Mouse (Mus musculus) limb, embryonic 10.5 days (tissue): ENCODE measurements around the gene Zfp954. TPM values are rescaled to one million over a fixed set of nuclear protein-coding genes. Genes with fewer than 3 reads are reported as not detected.
"Not testable (repeated sequence)": the region's sequence is repeated elsewhere in the genome, so short reads cannot be mapped to it uniquely, and the experiment has no call there.

Experiments used
- DNase-seq: peaks from one replicate; pipeline ENCODE4 v3.0.0-alpha.2; 2017; ENCODE audit warnings: low spot score
- H3K27ac ChIP-seq: fragments of 300-500 bp; sonication (generic); 2 replicates; pipeline ENCODE4 v1.5.1; 2016; ENCODE audit warnings: mild to moderate bottlenecking
- H3K27me3 ChIP-seq: fragments of 300-500 bp; sonication (generic); 2 replicates; pipeline ENCODE4 v1.6.1; 2016; ENCODE audit warnings: low read depth, mild to moderate bottlenecking; ENCODE audit not compliant: poor library complexity, severe bottlenecking
- H3K36me3 ChIP-seq: fragments of 300-500 bp; sonication (generic); 2 replicates; pipeline ENCODE4 v1.6.1; 2016; ENCODE audit warnings: mild to moderate bottlenecking, moderate library complexity
- H3K4me1 ChIP-seq: fragments of 300-500 bp; sonication (generic); 2 replicates; pipeline ENCODE4 v1.6.1; 2016
- H3K4me3 ChIP-seq: fragments of 300-500 bp; sonication (generic); 2 replicates; pipeline ENCODE4 v1.5.1; 2016; ENCODE audit warnings: mild to moderate bottlenecking, moderate library complexity
- H3K9me3 ChIP-seq: fragments of 300-500 bp; sonication (generic); replicated peaks from 2 replicates; pipeline ENCODE4 v1.6.1; 2016; ENCODE audit warnings: mild to moderate bottlenecking
- WGBS: fragments of 180-500 bp; shearing (Covaris S2); methylation state at CpG from one replicate; pipeline ENCODE4 v1.1.7; 2016; 5-methylcytosine and 5-hydroxymethylcytosine counted together
- polyA plus RNA-seq: library from polyadenylated mRNA; unstranded; fragments of >200 nt; fragmentation: Nextera tagmentation; extraction: Ambion mirVana; gene quantifications from 2 replicates; pipeline ENCODE4 v1.2.1, GENCODE M21; 2016

Zfp954 gene
- polyA plus RNA-seq: 11.3 and 13.5 TPM in 2 replicates

GRCm38 (mm10) chr7:7120921-7121601 lies at the start of gene Zfp954:
Gene Zfp954 (minus strand): TSS chr7:7121488.
- Histone ChIP-seq H3K4me3 (peak within 1 kb of the TSS; percentile 69), H3K27ac (peak within 1 kb of the TSS; percentile 80), H3K36me3 (peaks cover 33% of the 10 kb centered on the region), H3K9me3 (no peaks in the 10 kb centered on the region), H3K27me3 (no peaks in the 10 kb centered on the region), H3K4me1 (peaks cover 8% of the 10 kb centered on the region; the same call in 1 of the 2 replicates)
- under 1% methylated on average over 30 of the region's 30 CpGs for WGBS
- peak; percentile 83 for DNase-seq

DNA sequence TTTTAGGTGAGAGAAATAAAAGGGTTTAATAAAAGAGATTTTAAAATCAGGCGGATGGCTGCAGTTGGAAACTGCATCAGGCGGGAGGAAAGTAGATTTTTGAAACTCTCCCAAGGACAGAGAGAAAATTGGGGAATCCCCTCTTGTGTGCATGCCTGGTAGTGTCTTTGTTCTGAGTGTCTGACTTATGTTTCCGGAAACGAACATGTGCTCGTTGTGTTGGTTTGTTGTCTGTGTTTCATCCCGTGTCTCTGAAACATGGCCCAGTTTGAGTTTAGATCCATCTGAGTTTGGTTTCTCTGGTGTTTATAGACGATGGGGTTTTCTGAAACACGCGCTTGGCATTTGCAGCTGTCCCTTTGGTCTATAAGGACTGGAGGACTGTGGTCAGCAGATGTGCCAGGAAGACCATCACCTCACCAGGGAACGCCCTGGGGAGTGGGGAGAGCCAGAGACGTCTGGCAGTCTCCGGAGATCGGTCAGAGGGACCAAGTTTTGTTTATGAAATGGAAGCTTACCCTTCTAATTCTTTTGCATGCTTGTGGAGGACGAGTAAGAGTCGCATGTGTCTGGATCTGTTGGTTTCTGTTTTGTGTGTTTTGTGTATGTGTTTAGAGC lies 24.8 kb upstream of the Zfp954 start:
- 91% methylated on average over 15 of the region's 15 CpGs for WGBS
- Histone ChIP-seq H3K4me1 (no peaks in the 10 kb centered on the region), H3K36me3 (no peaks in the 10 kb centered on the region), H3K9me3 (no peaks in the 10 kb centered on the region; the same call in 1 of the 2 replicates), H3K27me3 (no peaks in the 10 kb centered on the region), H3K4me3 (no peak overlapping the region), H3K27ac (no peak overlapping the region)
- no peak for DNase-seq

- Histone ChIP-seq H3K36me3 (no peaks in the 10 kb centered on the region), H3K27ac (no peak overlapping the region), H3K27me3 (no peaks in the 10 kb centered on the region), H3K4me1 (no peaks in the 10 kb centered on the region), H3K4me3 (no peak overlapping the region), H3K9me3 (no peaks in the 10 kb centered on the region; the same call in 1 of the 2 replicates)
- no peak for DNase-seq
- 90% methylated on average over 1 of the region's 1 CpGs for WGBS
Observed at GRCm38 (mm10) chr7:7144215-7144614, 22.9 kb upstream of the Zfp954 start.

- Histone ChIP-seq H3K4me3 (peak within 1 kb of the TSS; percentile 54), H3K27ac (peak within 1 kb of the TSS; percentile 86), H3K27me3 (no peaks in the 10 kb centered on the region), H3K36me3 (peaks cover 13% of the 10 kb centered on the region; the same call in 1 of the 2 replicates), H3K4me1 (0 out of 2 replicates have a peak, but pooled peaks cover 5% of the 10 kb centered on the region), H3K9me3 (no peaks in the 10 kb centered on the region)
- peak; percentile 75 for DNase-seq
- WGBS: 7% methylated on average over 16 of the region's 16 CpGs
Observed at GRCm38 (mm10) chr7:7136379-7136866, 15.1 kb upstream of the Zfp954 start, which contains the start of gene Zfp773. Gene Zfp773 (minus strand): TSS chr7:7136755.

- H3K27ac ChIP-seq: no peak overlapping the region
- H3K36me3 ChIP-seq: peaks cover 16% of the 10 kb centered on the region; the same call in 1 of the 2 replicates
- 0 out of 2 replicates have a peak, but pooled peaks cover 5% of the 10 kb centered on the region for H3K4me1 ChIP-seq
- 80% methylated on average over 8 of the region's 8 CpGs for WGBS
- no peaks in the 10 kb centered on the region for H3K27me3 ChIP-seq
- DNase-seq: no peak
- no peaks in the 10 kb centered on the region for H3K9me3 ChIP-seq
- no peak overlapping the region for H3K4me3 ChIP-seq
Observed at GRCm38 (mm10) chr7:7132751-7133150, 11.5 kb upstream of the Zfp954 start.

DNA sequence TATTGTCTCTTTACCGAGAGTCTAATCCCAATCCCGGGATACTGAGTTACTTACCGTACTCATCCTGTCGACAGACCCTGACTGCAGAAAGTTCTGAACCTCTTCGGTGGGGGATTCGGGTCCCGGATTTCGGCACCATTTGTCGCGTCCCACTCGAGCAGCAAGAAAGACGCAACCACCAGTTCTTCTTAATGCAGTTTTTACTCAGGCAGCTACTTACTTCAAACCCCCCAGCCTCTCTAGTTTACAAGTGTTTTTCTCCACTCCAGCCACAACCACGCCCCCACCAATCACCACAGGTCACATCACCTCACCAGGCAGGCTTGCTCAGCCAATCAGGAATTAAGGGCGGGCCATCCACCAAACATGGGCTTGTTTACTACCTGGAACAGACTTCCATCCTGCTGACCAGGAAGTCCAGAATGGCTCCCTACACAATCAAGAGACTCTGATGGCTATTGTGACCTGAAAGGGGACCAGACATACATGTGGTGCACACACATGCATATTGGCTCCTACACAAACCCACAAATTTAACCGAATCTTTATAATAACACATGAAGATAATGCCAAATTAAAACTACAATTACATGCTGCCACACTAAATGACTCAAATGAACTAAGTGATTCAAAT lies 9.3 kb upstream of the Zfp954 start:
- DNase-seq, H3K4me1 ChIP-seq, H3K4me3 ChIP-seq, H3K9me3 ChIP-seq, H3K27ac ChIP-seq, H3K27me3 ChIP-seq: not testable (repeated sequence)
- 95% methylated on average over 15 of the region's 15 CpGs for WGBS
- peaks cover 16% of the 10 kb centered on the region; the same call in 1 of the 2 replicates for H3K36me3 ChIP-seq

- peaks cover 28% of the 10 kb centered on the region for H3K36me3 ChIP-seq
- WGBS: 57% methylated on average over 6 of the region's 6 CpGs
- DNase-seq: no peak
- H3K4me1 ChIP-seq: peaks cover 8% of the 10 kb centered on the region; the same call in 1 of the 2 replicates
- H3K27ac ChIP-seq: no peak overlapping the region
- peak overlapping the region; percentile 69 for H3K4me3 ChIP-seq
- H3K9me3 ChIP-seq: no peaks in the 10 kb centered on the region
- no peaks in the 10 kb centered on the region for H3K27me3 ChIP-seq
Observed at GRCm38 (mm10) chr7:7121602-7121980, 303 bp upstream of the Zfp954 start.

DNA sequence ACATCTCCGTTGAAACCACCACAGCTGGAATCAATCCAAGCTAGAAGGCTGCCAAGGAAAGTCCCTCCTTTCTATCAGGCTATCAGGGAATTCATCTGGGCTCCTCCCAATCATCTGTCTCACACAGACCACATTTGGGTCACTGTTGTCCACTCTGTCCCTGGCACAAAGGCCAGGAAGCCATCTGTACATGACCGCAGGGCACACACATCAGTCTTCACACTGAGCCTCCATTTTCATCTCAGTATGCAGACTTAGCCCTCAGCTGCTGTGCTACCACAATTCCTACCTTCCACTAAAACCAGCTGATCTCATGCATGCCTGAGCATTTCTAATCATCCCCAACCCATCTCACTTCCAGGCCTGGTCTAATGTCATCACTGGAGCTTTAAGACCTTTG lies 2.8 kb downstream of the Zfp954 start:
- Histone ChIP-seq H3K9me3 (no peaks in the 10 kb centered on the region), H3K27ac (no peak overlapping the region), H3K36me3 (peaks cover 54% of the 10 kb centered on the region), H3K4me3 (no peak overlapping the region), H3K27me3 (no peaks in the 10 kb centered on the region), H3K4me1 (peaks cover 8% of the 10 kb centered on the region; the same call in 1 of the 2 replicates)
- DNase-seq: no peak
- 95% methylated on average over 2 of the region's 2 CpGs for WGBS

DNA sequence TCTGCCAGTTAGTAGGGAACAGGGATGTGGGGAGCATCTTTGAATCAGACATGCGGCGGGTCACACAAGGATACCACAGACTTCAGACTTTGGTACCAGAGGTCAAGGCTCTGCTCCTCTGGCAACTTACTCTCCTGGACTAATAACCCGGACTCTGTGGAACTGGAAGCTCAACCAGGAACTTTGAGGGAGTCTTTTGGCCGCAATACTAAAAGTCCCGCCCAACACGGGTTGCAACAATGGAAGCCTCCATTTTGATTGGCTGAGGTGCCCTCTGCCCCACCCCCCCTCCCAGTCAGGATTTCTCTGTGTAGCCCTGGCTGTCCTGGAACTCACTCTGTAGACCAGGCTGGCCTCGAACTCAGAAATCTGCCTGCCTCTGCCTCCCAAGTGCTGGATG lies 12.8 kb downstream of the Zfp954 start:
- no peak for DNase-seq
- WGBS: 91% methylated on average over 7 of the region's 7 CpGs
- Histone ChIP-seq H3K9me3 (0 out of 2 replicates have a peak, but pooled peaks cover 12% of the 10 kb centered on the region), H3K27ac (no peak overlapping the region), H3K4me3 (no peak overlapping the region), H3K4me1 (no peaks in the 10 kb centered on the region), H3K36me3 (no peaks in the 10 kb centered on the region), H3K27me3 (no peaks in the 10 kb centered on the region)

Other genes with a start within 250 kb of the Zfp954 start
- gene Aurkc, start 126.2 kb downstream of the Zfp954 start, polyA plus RNA-seq: 0.35 TPM in 1 of 2 replicates, not detected in the other
- gene Zfp773, start 15.3 kb upstream of the Zfp954 start, polyA plus RNA-seq: 3.1 and 4.1 TPM in 2 replicates
- 3.1 and 4.2 TPM in 2 replicates for gene Zfp418, start 49.8 kb upstream of the Zfp954 start, polyA plus RNA-seq
- 10.0 and 10.4 TPM in 2 replicates for gene Zfp772, start 88.5 kb upstream of the Zfp954 start, polyA plus RNA-seq
- 0.28 TPM in 2 replicates for gene Vmn2r29, start 125.8 kb upstream of the Zfp954 start, polyA plus RNA-seq
- 1.8 and 2.4 TPM in 2 replicates for gene Gm45844, start 156.8 kb upstream of the Zfp954 start, polyA plus RNA-seq
- 23.5 and 32.6 TPM in 2 replicates for gene Clcn4, start 179.4 kb upstream of the Zfp954 start, polyA plus RNA-seq
- not detected in 2 replicates for gene Vmn2r30, start 216.1 kb upstream of the Zfp954 start, polyA plus RNA-seq